Mouse (Mus musculus) megakaryocyte, embryonic 14.5 days (primary cell): ENCODE measurements around the gene Hsp90ab1.

Experiments used
- FLI1 ChIP-seq: IDR thresholded peaks from 2 replicates; pipeline ENCODE4 v1.6.1; 2012; ENCODE audit warnings: low read length, inconsistent platforms, mixed read lengths
- GATA1 ChIP-seq: IDR thresholded peaks from 3 replicates; pipeline ENCODE4 v1.6.1; 2012; ENCODE audit warnings: mixed read lengths, low read length, inconsistent platforms, borderline replicate concordance

DNA sequence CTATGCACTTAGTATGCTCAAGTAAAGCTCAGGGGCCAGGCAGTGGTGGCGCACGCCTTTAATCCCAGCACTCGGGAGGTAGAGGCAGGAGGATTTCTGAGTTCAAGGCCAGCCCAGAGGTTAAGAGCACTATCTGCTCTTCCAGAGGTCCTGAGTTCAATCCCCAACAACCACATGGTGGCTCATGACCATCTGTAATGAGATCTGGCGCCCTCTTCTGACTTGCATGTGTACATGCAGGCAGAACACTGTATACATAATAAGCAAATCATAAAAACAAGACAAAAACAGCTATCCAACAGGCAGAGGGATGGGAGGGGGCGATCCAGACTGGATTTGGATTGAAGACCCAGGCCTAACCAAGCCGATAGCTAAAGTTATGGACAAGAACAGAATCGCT lies 5.8 kb upstream of the Hsp90ab1 start:
- TF ChIP-seq GATA1 (no peak), FLI1 (no peak)
